In the genomic region with DNA sequence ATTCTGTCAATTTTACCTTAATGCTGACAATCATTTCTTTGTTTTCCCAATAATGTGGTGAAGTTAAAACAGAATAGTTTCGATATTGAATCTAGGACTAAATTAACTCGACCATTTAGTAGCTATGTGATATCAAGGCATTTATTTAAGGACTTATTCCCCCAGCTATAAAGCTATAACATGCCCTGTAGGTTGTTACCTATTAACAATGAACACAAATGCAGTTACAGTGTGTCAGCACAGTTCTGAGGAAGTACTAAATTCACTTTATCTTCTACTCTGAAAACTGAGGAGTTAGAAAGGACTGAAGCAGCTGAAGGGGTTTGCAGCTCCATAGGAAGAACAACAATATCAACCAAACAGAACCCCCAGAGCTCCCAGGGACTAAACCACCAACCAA, we compare ENCODE assay signal across 18 mouse cellular contexts.
DNase-seq lines count a peak whose midpoint lies in the region; ATAC-seq and TF ChIP-seq lines count a peak whose summit lies in the region.
"Had no signal": no experiment of that assay in that cellular context is flagged by ENCODE, and none has a peak within 500 bp of the region (broad histone marks: within the 10 kb centered on the region; RNA-seq: fewer than 3 reads in every experiment).

No protein-coding gene starts in this region.

- no peak for ATAC-seq in heart, embryonic 16.5 days (replicated peaks; ENCODE audit: extremely low read depth, insufficient read depth, low FRiP score)
- no peak for ATAC-seq in hindbrain, embryonic 14.5 days (ENCODE audit: low FRiP score)
- ATAC-seq in erythroid progenitor cell, adult 5-6 weeks (replicated peaks; ENCODE audit: low FRiP score, poor library complexity, severe bottlenecking), result no peak
- no peak for ATAC-seq in intestine, postnatal 0 days
- ATAC-seq: forebrain, postnatal 0 days; liver, postnatal 0 days had no signal

- no peaks in the 10 kb centered on the region for H3K27me3 ChIP-seq in heart, embryonic 16.5 days (ENCODE audit: control insufficient read depth, insufficient read depth, low read length)
- no peaks in the 10 kb centered on the region for H3K27me3 ChIP-seq in hindbrain, embryonic 14.5 days (ENCODE audit: control insufficient read depth, insufficient read depth, low read length)
- H3K27me3 ChIP-seq in intestine, postnatal 0 days (replicated peaks; ENCODE audit: control insufficient read depth, insufficient read depth, low read length), result no peaks in the 10 kb centered on the region
- H3K27me3 ChIP-seq: hindbrain, embryonic 15.5 days; megakaryocyte, embryonic 14.5 days; neural tube, embryonic 12.5 days had no signal

- WGBS in heart, embryonic 16.5 days, result 59% methylated on average over 2 of the region's 2 CpGs
- WGBS in hindbrain, embryonic 14.5 days, result 60% methylated on average over 2 of the region's 2 CpGs
- 55% methylated on average over 2 of the region's 2 CpGs for WGBS in intestine, postnatal 0 days

- H3K27ac ChIP-seq in heart, embryonic 16.5 days (ENCODE audit: low read length), result peak overlapping the region; percentile 46
- peak overlapping the region; percentile 14; the same call in 1 of the 2 replicates for H3K27ac ChIP-seq in layer of hippocampus, adult 2 months
- H3K27ac ChIP-seq in hindbrain, embryonic 14.5 days, result 0 out of 2 replicates have a peak overlapping the region, but pooled peaks have one; percentile 53
- H3K27ac ChIP-seq in intestine, postnatal 0 days (ENCODE audit: low read depth, low read length), result no peak overlapping the region
- H3K27ac ChIP-seq: heart, adult 2 months; left cerebral cortex, adult 2 months; neural tube, embryonic 12.5 days had no signal

- H3K4me2 ChIP-seq in heart, embryonic 16.5 days (ENCODE audit: low read depth, low read length), result no peak overlapping the region
- H3K4me2 ChIP-seq in hindbrain, embryonic 14.5 days (replicated peaks), result no peak overlapping the region
- H3K4me2 ChIP-seq in intestine, postnatal 0 days (replicated peaks; ENCODE audit: low read depth), result no peak overlapping the region
- H3K4me2 ChIP-seq: hindbrain, embryonic 15.5 days; neural tube, embryonic 12.5 days had no signal

- intact Hi-C loops in heart, postnatal 14 days (cut with DNase I), result no loop called here

- no peak overlapping the region for H3K9ac ChIP-seq in heart, embryonic 16.5 days (ENCODE audit: low read length)
- H3K9ac ChIP-seq in hindbrain, embryonic 14.5 days, result no peak overlapping the region
- no peak overlapping the region for H3K9ac ChIP-seq in intestine, postnatal 0 days (ENCODE audit: low read depth, low read length)
- H3K9ac ChIP-seq: forebrain, postnatal 0 days; hindbrain, embryonic 15.5 days; liver, postnatal 0 days; neural tube, embryonic 12.5 days had no signal

- TF ChIP-seq CTCF in layer of hippocampus, adult 2 months (conservative IDR thresholded peaks at IDR 0.05), result no peak
- no peak for TF ChIP-seq CTCF in intestine, postnatal 0 days (IDR thresholded peaks at IDR 0.05; ENCODE audit: low read depth)

- DNase-seq in heart, postnatal 14 days, result no peak
- no peak for DNase-seq in layer of hippocampus, adult 2 months (ENCODE audit: low spot score in 2 of 2)
- no peak for DNase-seq in layer of hippocampus, postnatal 36 days
- no peak for DNase-seq in hindbrain, embryonic 14.5 days (ENCODE audit: low spot score)
- DNase-seq: cerebellum, postnatal 10 days; forebrain, postnatal 0 days; liver, postnatal 0 days; spleen, adult 18-20 months; thymus, adult 18-20 months had no signal

- no peaks in the 10 kb centered on the region for H3K4me1 ChIP-seq in heart, embryonic 16.5 days (ENCODE audit: control insufficient read depth, insufficient read depth, low read length)
- peaks cover 10% of the 10 kb centered on the region; the same call in 1 of the 2 replicates for H3K4me1 ChIP-seq in hindbrain, embryonic 14.5 days (replicated peaks; ENCODE audit: control insufficient read depth, insufficient read depth, low read length)
- no peaks in the 10 kb centered on the region for H3K4me1 ChIP-seq in intestine, postnatal 0 days (replicated peaks; ENCODE audit: control insufficient read depth, insufficient read depth, low read length)
- H3K4me1 ChIP-seq: megakaryocyte, embryonic 14.5 days had no signal

- no peak overlapping the region for H3K4me3 ChIP-seq in heart, embryonic 16.5 days (ENCODE audit: low read length)
- no peak overlapping the region for H3K4me3 ChIP-seq in layer of hippocampus, adult 2 months
- no peak overlapping the region for H3K4me3 ChIP-seq in hindbrain, embryonic 14.5 days (replicated peaks; ENCODE audit: low read length)
- H3K4me3 ChIP-seq in intestine, postnatal 0 days (ENCODE audit: low read depth, low read length), result no peak overlapping the region
- H3K4me3 ChIP-seq: erythroblast, embryonic 14.5 days; heart, adult 2 months; hindbrain, embryonic 15.5 days; left cerebral cortex, adult 2 months; megakaryocyte, embryonic 14.5 days; neural tube, embryonic 12.5 days had no signal

- H3K36me3 ChIP-seq in heart, embryonic 16.5 days (ENCODE audit: control insufficient read depth, insufficient read depth), result no peaks in the 10 kb centered on the region
- H3K36me3 ChIP-seq in hindbrain, embryonic 14.5 days (replicated peaks; ENCODE audit: control insufficient read depth, insufficient read depth), result no peaks in the 10 kb centered on the region
- H3K36me3 ChIP-seq in intestine, postnatal 0 days (ENCODE audit: control insufficient read depth, insufficient read depth), result no peaks in the 10 kb centered on the region
- H3K36me3 ChIP-seq: hindbrain, embryonic 15.5 days; neural tube, embryonic 12.5 days had no signal

- H3K9me3 ChIP-seq in heart, embryonic 16.5 days (replicated peaks; ENCODE audit: control insufficient read depth, low read length), result no peaks in the 10 kb centered on the region
- H3K9me3 ChIP-seq in hindbrain, embryonic 14.5 days (ENCODE audit: control insufficient read depth, low read length), result no peaks in the 10 kb centered on the region
- no peaks in the 10 kb centered on the region for H3K9me3 ChIP-seq in intestine, postnatal 0 days (ENCODE audit: control insufficient read depth)
- H3K9me3 ChIP-seq: hindbrain, embryonic 15.5 days; megakaryocyte, embryonic 14.5 days; neural tube, embryonic 12.5 days had no signal
